Mouse (Mus musculus) kidney, postnatal 4 days (tissue): ENCODE data around the gene Igfbp7.
"Not testable (repeated sequence)": the region's sequence is repeated elsewhere in the genome, so short reads cannot be mapped to it uniquely, and the experiment has no call there.

Source experiments
- DNase-seq, 2 experiments: peaks; one replicate each; pipeline ENCODE4 v3.0.0; 2021; ENCODE audit warnings: mixed read lengths in 2 of 2

The Igfbp7 gene

GRCm38 (mm10) chr5:77407341-77408298 is at the start of gene Igfbp7:
Gene Igfbp7 (minus strand): TSS chr5:77408041.
- DNase-seq, result peak; percentile 86 to 92

- DNase-seq, result no peak
Observed at GRCm38 (mm10) chr5:77452103-77452502, 44.3 kb upstream of the Igfbp7 start.

GRCm38 (mm10) chr5:77449531-77449930 is 41.7 kb upstream of the Igfbp7 start:
- no peak for DNase-seq

- no peak for DNase-seq
Observed at GRCm38 (mm10) chr5:77445431-77445830, 37.6 kb upstream of the Igfbp7 start.

GRCm38 (mm10) chr5:77443889-77444573 is 36.2 kb upstream of the Igfbp7 start:
- DNase-seq, result no peak

GRCm38 (mm10) chr5:77442856-77443623 is 35.2 kb upstream of the Igfbp7 start:
- DNase-seq, result no peak

GRCm38 (mm10) chr5:77436308-77436707 is 28.5 kb upstream of the Igfbp7 start:
- DNase-seq, result no peak

- DNase-seq, result no peak
Observed at GRCm38 (mm10) chr5:77434060-77434459, 26.2 kb upstream of the Igfbp7 start.

GRCm38 (mm10) chr5:77433561-77433960 is 25.7 kb upstream of the Igfbp7 start:
- peak; percentile 20 to 55 for DNase-seq

GRCm38 (mm10) chr5:77433119-77433518 is 25.3 kb upstream of the Igfbp7 start:
- DNase-seq, result no peak

GRCm38 (mm10) chr5:77432446-77432845 is 24.6 kb upstream of the Igfbp7 start:
- DNase-seq, result no peak

GRCm38 (mm10) chr5:77431068-77431467 is 23.2 kb upstream of the Igfbp7 start:
- DNase-seq, result no peak

- DNase-seq, result no peak
Observed at GRCm38 (mm10) chr5:77430471-77430870, 22.6 kb upstream of the Igfbp7 start.

- no peak for DNase-seq
Observed at GRCm38 (mm10) chr5:77430049-77430448, 22.2 kb upstream of the Igfbp7 start.

- DNase-seq, result no peak
Observed at GRCm38 (mm10) chr5:77428526-77428925, 20.7 kb upstream of the Igfbp7 start.

- no peak for DNase-seq
Observed at GRCm38 (mm10) chr5:77427986-77428385, 20.1 kb upstream of the Igfbp7 start.

- no peak for DNase-seq
Observed at GRCm38 (mm10) chr5:77425721-77426500, 18.1 kb upstream of the Igfbp7 start.

GRCm38 (mm10) chr5:77419537-77419936 is 11.7 kb upstream of the Igfbp7 start:
- DNase-seq, result not testable (repeated sequence)

- peak in 1 of 2 experiments; percentile 31 for DNase-seq
Observed at GRCm38 (mm10) chr5:77416058-77416457, 8.2 kb upstream of the Igfbp7 start.

- DNase-seq, result no peak
Observed at GRCm38 (mm10) chr5:77408530-77408929, 689 bp upstream of the Igfbp7 start.

GRCm38 (mm10) chr5:77406371-77406871 is 1.4 kb downstream of the Igfbp7 start:
- peak; percentile 60 to 70 for DNase-seq
